Mouse (Mus musculus): ENCODE data around the gene Sec22b.

The Sec22b gene

DNA sequence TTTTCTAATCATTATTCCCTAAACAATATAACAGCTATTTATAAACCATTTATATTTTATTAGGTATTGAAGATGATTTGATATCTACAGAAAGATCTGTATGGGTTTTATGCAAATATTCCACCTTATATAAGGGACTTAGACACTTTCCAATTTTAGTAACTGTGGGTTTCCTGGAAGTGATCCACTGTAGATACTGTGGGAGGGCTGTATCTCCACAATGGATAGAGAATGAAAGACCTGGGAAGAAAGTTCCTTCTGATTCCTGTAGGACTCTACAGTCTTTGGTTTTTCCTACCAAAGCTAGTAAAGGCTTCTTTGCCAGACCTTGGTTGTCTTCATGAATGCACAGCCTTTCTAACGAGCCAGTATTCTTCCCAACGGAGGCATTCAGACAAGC, 8.7 kb downstream of the Sec22b start:
- no peak for DNase-seq (ENCODE audit: low spot score)

DNA sequence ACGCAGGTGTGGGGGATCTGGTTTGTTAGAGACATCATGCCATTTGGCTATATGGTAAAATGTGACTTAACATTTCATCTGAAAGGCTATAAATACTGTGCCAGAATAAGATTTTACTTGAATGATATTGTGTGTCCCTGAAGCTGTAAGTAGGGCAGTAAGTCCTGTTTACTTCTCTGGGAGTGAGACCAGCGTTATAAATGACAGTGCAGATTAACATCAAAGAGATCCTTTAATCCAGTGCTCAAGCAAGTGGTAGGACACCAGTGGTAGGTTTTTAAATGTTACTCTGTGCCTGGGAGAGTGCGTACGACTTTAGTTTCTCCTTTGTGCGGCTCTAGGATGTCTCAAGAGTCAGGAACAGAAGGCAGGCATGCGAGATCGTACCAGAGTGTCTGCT, 10.1 kb downstream of the Sec22b start:
- no peak for DNase-seq (ENCODE audit: low spot score)

DNA sequence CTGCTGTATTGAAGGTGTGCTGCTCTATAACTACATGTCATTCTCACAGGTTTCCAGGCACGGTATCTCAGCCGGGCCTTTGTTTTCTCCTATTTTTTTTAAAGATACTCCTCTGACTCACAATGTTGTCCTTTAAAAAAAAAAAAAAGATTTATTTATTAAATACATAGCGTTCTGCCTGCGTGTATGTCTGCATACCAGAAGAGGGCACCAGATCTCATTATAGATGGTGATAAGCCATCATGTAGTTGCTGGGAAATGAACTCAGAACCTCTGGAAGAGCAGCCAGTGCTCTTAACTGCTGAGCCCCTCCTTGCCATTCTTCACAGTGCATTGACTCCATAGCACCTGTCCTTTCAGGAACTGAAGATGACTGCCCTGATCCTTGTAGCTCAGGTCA, 14.1 kb downstream of the Sec22b start:
- no peak for DNase-seq (ENCODE audit: low spot score)

DNA sequence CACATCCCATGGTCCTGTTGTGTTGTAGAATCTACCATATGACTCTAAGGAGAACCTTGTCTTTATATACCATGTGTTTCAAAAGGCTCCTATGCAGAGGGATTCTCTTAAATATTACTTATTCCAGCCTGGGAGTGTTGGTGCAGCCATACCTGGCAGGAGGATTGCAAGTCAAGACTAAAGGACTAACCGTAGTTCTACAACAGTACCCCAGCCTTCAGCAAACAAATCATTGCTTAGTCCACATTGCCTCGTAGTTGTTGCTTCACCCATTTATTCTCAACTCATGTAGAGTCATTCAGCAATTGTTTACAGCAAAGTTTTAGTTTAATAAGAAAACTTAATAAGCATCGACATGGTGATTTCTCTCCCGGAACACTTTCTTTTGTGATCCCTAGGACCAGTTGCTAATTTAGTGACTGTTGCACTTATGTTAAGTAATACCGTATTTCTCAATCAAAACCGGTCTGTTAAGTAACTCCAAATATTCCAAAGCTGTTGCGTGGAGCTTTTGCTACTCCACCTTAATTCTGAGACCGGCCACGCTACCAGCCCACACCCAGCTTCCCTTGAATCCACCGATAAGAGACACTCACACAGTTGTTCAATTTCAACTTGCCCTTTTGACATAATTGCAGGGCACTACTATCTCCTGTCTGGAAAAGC, 18.0 kb downstream of the Sec22b start:
- DNase-seq (ENCODE audit: low spot score): no peak

DNA sequence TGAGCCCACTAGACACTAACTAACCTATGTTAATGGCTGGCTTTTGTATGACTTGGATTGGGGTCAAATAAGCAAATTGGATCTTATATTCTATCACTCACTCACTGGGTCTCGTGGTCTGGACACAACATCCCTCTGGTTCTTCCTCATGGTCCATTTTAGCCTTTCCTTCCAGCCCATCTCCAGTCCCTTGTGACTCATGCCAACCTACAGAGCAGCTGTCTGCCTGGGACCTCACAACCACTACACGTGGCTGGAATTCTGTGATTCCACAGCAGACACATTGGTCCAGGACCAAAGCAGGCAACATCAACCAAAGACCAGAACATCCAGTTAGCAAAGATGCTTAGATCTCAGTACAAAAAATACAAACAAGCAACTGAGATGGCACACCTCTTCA, 24.3 kb downstream of the Sec22b start:
- no peak for DNase-seq (ENCODE audit: low spot score)

DNA sequence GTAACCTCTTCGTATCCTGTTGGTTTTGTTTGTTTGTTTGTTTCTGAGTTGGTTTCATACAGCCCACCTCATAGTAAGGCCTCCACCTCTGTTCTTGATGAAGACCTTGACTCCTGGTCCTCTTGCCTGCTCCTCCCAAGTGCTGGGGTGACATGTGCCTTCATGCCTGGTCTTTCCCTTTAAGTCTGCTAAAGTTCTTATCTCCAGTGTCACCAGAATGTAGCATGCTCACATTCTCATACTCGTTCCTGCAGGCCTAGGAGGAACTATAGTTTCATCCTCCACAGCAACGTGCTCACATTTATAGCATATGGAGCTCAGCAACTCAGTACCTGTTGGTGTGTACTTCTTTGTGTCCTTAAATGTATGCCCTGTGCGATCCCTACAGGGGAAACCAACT, 26.3 kb downstream of the Sec22b start:
- no peak for DNase-seq (ENCODE audit: low spot score)

DNA sequence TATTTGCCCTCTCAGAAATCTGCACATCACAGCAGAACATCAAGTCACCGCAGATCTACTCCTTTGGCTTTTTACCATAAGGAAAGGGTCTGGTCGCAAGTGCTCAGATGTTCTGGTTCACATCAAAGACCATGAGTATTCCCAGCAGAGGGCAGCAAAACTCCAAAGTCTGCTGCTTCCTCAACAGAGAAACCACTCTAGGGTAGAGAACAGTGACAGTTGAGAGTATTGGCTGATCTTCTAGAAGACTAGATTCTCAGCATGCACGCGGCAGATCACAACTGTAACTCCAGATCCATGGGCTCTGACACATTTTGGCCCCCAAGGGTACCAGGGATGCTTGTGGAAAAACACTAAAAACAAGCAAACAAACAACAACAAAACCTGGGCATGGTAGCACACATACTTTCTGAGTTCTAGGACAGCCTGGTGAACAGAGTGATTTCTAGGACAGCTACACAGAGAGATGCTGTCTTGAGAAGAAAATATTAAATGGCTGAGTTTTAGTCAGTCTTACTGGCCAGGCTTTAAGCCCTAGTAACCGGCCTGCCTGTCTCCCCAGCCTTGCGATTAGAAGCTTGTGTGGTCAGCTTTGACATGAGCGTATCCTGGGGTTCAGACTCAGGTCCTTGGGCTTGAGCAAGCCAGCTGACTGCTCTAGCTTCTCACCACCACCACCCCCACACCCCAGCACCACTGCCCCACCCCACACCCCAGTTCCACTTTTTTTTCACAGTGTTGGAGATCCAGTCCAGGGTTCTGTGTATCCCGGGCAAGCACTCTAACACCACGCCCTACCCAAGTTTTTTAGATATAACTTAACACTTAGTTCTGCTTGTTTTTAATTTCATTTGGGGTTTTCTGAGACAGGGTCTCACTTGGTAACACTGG, 28.2 kb downstream of the Sec22b start:
- DNase-seq (ENCODE audit: low spot score): peak; percentile 80

DNA sequence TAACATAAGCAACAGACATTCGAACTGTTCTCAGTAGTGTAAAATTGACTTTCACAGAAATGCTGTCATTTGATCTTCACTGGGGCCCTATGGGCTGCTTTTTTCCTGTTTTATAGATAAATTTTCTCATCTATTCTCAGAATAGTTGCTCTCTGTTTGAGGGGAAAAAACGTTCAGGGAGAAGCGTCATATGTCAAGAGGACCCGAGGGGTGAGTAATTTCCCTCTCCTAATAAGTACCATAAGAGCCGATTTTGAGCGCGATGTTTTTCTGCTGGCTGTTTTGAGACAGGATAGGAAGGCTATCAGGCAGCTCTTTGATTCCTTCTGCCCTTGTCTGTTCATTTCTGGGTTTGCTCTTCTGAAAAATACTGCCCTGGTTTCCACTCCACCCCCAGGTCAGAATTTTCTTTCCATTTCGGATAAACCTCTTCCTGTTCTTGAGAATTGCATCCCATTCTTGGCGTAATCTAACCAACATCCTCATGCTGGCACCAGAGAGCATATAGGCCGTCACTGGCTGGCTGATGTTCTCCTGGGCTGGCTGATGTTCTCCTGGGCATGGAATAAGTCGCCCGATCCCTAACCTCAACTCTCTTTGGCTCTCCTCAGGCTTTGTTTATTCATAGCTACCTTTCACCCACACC, 29.3 kb downstream of the Sec22b start:
- peak; percentile 38 for DNase-seq (ENCODE audit: low spot score)

DNA sequence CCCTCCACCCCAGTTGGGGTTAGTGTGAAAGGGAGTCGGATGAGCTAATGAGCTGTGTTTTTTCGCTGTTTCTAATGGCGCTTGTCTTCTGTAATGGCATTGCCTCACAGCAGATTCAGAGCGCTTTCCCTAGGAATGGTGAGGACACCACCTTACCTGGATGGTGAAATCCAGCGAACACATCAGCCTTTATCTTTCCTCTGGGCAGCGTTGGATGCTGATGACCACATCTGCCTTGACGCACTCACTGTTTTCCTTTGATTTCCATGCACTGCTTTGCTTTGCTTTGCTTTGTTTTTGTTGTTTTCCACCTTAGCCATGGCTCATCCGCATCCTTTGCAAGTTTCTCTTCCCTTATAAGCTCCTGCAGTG, 29.8 kb downstream of the Sec22b start:
- DNase-seq (ENCODE audit: low spot score): no peak

DNA sequence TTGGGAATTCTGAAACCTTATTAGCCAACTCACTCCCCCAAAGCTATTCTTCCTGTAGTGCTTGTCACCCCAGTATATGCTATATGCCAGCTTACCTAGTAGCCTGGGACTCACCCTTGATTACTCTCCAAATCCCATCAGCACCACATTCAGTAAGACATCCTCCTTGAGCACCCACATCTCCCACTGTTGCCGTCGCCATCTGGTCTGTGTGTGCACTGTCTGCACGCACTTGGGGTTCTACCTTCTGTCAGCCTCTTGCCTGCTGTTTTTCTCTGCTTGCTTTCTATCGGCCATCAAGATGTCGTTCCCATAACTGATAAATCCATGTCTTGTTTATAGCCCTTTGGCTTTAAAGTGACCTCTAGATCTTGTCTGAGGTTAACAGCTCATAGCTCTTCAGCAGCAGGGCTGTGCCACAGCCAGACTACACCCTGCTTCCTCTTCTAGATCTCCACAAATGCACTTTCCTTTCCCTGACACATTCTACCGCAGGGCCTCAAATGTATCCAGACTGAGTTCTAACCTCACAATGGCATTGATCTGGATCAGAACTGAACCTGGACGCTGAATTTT, 30.4 kb downstream of the Sec22b start:
- no peak for DNase-seq (ENCODE audit: low spot score)

DNA sequence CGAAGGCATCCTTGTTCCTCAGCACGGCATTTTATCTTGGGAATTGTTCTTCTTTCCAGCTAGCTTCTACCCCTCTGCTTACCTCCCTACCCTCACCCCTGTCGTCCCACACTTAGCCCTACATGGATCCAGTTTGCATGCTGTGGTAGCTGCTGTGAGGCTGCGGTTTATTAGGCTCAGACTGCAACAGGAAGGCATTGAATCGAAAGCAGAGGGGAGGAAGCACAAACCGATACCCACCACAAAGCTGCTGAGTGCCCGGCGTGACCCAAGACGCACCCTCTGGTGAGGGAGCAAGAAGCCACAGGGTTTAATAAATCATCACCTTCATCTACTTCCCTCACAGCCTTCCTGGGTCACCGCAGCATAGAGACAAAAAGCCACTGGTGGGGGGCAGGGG, 31.1 kb downstream of the Sec22b start:
- no peak for DNase-seq (ENCODE audit: low spot score)

DNA sequence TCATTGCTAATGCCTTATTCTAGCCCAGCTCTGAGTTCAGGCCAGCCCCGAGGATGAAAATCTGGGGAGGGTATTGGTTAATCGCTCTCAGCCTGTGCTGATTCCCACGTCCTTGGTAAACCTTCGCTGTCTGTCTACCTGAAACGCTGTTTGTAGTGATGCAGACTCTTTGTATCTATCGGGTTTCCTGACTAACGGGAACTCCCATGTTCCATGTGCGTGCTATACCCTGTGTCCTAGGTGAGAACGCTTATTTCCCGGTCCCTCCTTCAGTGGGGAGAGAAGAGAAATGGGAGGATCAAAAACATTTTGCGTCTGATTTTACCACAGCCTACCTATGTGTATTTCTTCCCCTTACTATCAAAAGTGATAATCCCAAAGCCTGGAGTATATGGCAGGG, 31.8 kb downstream of the Sec22b start:
- no peak for DNase-seq (ENCODE audit: low spot score)

DNA sequence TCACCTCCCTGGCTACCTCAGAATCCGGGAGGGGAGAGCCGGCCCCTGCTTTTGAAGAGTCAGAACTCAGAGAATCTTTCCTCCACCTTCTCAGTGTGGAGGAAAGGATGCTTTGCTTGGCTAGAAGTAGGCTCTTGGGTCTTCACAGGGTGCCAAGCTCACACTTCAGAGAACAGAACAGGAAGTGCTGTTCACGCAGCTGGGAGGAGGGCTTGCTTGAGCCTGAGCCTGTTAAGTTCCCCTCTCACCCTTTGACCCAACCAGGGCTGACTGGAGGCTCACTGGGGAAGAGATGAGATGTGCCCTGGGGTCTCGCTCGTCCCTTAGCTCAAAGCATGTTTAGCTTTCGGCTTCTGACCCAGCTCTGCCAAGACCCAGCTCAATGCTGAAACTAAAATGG, 32.3 kb downstream of the Sec22b start:
- DNase-seq (ENCODE audit: low spot score): no peak

DNA sequence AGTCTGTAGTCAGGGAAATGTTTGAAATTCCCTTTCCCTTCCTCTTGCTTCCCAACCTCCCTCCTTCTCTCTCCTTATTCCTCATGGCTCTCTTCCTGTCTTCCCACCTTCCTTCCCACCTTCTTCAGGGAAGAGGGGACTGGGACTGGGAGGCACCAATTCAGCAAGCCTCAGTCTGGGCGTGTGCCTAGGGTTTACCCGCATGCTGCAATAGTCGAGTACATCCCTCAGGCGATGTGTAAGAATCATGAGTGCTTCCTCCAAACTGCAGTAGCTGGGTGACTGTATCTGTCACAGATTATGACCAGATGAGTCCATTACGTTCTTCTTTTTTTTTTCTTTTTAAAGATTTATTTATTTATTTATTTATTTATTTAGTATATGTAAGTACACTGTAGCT, 32.8 kb downstream of the Sec22b start:
- no peak for DNase-seq (ENCODE audit: low spot score)

DNA sequence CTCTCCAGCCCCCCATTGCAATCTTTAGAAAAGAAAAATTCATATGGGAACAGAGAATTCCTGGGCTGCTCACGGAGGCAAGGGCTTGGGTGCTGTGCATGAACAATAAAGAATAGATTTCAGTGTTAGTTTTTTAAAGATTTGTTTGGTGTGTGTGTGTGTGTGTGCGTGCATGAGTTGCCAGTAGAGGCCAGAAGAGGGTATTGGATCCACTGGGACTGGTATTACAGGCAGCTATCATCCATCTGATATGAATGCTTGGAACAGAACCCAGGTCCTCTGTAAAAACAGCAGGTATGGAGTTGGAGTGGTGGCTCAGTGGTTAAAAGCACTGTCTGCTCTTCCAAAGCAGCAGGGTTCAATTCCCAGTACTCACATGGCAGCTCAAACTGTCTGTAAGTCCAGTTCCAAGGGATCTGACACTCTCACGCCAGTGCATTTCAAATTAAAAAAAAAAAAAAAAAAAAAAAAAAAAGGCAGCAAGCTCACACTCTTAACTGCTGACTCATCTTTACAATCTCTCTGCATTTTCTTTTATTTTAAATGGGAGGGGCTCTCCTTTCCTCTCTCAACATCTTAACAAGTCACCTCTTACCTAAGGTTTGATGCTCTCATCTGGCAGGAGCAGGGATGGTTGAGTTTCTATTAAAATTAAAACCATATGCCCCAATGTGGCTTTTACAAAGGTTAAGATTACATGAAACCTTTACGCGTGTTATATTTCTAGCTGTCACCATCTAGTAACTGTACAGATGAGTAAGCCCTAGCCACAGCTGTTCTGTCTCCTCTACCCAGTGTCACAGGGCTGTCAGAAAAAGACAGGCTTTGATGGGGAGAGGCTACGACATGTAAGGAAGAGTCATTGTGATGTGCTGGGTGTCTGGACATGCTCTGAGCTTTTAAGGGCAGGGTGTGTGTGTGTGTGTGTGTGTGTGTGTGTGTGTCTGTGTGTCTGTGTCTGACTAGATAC, 33.6 kb downstream of the Sec22b start:
- DNase-seq (ENCODE audit: low spot score): no peak

DNA sequence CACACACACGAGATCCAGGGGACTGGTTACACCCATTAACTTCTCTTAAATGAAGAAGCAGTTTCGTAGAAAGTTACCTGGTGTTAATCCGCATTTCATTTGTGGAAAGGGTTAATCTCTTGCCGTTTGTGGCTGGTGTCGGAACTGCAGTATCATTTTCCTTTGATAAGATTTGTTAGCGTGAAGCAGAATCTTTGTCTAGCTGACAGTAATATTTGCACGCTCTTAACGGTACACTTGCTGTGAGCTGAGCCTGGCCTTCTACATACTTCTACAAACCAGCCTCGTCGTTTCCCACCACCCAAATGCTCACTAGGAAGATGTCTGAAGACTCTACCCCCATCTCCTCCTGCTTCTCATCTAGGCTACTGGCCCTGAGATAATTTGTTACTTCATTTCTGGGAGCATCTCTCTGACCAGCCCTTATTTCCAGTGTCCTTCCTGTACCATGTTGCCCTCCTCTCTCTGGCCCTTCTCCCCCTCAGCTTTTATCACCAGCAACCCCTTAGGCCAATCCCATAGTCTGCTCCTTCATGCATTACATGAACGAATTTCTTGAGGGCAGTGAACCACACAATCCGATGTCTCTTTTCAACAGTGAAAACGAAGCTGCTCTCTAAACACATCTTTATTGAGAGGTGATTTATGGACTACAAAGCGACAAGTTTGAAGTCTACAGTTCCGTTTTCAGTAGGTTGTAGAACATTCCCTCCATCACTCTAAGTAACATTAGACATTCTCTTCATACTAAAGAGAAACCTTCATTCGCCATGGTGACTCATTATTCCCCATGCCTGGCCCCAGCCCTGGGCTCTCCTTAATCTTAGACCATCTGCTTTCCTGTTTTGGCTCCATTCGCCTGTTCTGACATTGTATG, 36.3 kb downstream of the Sec22b start:
- peak; percentile 62 for DNase-seq (ENCODE audit: low spot score)

DNA sequence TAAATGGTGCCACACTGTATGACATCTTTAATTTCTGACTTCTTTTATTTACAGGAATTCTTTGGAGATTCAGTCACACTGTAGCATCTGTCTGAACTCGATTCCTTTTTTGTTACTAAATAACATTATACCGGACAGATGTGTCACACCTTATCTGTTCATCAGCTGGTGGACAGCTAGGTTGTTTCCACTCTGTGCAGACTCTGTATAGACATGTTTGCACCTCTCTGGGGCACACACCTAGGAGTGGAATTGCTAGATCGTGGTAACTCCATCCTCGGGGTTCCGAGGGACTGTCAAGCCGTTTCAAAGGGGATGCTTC, 36.9 kb downstream of the Sec22b start:
- DNase-seq (ENCODE audit: low spot score): no peak

DNA sequence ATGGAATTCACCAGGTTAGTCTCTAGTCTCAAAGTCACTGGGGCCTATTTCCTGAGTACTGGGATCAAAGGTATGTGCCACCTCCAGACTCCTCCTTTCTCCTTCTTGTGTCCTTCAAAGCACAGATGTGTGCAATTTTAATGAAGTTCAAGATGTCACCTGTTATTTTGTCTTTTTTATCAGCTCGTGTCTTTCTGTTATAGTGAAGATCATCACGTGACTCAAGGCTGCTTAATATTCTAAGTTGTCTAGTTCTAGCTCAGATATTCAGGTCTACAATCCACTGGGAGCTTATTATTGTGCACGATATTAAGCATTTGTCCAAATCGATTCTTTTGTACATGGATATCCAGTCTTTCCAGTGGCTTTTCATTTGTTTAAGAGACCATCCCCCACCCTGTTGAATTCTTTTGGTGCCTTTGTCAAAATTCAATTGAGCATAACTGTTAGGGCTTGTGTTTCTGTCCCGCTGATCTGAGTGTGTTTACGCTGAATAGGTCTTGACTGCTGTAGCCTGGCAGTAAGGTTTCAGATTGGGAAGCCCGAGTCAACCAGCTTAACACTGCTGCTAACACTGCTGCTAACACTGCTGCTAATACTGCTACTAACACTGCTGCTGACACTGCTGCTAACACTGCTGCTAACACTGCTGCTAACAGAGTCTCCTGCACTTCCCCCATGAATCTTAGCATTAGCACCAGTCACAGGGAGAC, 38.0 kb downstream of the Sec22b start:
- DNase-seq (ENCODE audit: low spot score): no peak

DNA sequence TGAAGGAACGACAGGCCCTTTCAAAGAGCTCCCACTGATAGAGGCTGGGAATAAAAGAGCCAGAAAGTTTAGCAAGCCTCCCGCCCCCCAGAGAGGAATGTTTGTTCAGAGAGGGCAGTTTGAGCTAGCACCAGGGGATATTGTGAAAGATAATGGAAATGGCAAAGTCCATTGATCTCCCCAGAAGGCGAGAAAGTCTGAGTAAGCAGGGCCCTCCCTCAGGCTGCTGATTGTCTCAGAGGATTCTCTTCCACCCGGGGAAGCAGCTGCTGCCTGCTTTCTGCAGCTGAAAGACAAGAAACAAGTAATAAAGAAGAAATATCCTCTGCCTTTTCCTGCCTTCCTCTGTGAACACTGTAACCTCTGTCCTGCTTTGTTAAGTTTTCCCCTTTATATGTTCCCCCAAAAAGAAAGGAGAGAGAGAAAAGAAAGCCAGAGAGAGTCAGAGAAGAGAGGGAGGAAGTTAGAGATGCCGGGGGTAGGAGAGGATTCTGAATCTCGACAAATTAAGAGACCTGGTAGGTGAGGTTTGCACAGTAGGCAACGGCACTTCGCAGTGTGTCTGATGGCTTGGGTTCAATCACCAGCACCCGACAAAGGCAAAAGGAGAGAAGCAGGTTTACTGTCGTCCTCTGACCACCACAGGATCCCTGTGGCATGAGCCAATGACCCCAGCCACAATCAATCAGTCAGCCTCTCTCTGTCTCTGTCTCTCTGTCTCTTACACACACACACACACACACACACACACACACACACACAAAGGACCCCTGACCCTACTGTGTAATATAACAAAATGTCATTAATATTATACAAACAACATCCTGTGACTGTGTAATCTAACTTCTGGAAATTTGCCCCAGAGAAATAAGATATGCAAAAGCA, 38.9 kb downstream of the Sec22b start:
- no peak for DNase-seq (ENCODE audit: low spot score)

Data from c-Kit-positive CD71-positive TER-119-positive erythroid progenitor cells, embryonic 14.5 days (primary cell).